Mouse (Mus musculus): Measurements from ENCODE around the gene Ntm.

DNA sequence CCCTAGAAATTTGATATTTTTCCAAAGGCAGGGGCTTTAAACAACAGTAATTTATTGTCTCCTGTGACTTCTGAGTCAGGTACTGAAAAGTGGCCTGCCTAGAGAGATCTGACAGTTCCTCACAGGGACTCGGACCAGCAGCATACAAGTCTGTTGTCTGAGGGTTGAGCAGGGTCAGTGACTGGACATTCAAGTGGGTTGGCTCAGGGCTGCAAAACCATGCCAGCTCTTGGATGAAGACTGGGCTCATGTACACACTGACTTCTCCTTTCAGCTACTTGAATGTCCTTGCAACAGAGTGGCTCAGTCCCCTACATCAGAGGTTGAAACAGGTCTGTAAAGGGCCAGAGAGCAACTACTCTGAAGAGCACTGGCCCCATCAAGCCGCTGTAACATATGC lies 797.2 kb downstream of the Ntm start:
- no peak for TF ChIP-seq ZNF384 (IDR thresholded peaks at IDR 0.05; ENCODE audit: low read depth, low read length)
- TF ChIP-seq USF2 (IDR thresholded peaks at IDR 0.05; ENCODE audit: borderline replicate concordance in 1 of 2, insufficient read depth in 1 of 2, low read depth in 1 of 2, low read length in 2 of 2): no peak
- no peak for TF ChIP-seq ZC3H11A (IDR thresholded peaks at IDR 0.05; ENCODE audit: low read depth, low read length)
- TF ChIP-seq TAL1 (IDR thresholded peaks at IDR 0.05; ENCODE audit: low read length): no peak
- TF ChIP-seq MEF2A (IDR thresholded peaks at IDR 0.05; ENCODE audit: extremely low read depth, insufficient replicate concordance, low read depth, low read length, poor library complexity, severe bottlenecking): no peak
- no peak for TF ChIP-seq EP300 (IDR thresholded peaks at IDR 0.05; ENCODE audit: low read depth in 1 of 2, low read length in 2 of 2)
- no peak for TF ChIP-seq CTCF (IDR thresholded peaks at IDR 0.05 in 2 of 3, conservative IDR thresholded peaks at IDR 0.05 in 1 of 3; ENCODE audit: control insufficient read depth in 1 of 3, insufficient read depth in 1 of 3, low read depth in 2 of 3, low read length in 3 of 3, poor library complexity in 1 of 3, severe bottlenecking in 1 of 3)
- TF ChIP-seq POLR2A (IDR thresholded peaks at IDR 0.05; ENCODE audit: control insufficient read depth in 1 of 2, insufficient read depth in 1 of 2, low read depth in 1 of 2, low read length in 2 of 2, poor library complexity in 1 of 2): no peak

Data from MEL (cell line).